Mouse (Mus musculus): ENCODE measurements at regions not wholly inside any gene's neighbourhood (a gene's known extent, or its start where the extent isn't known, plus 50 kb on each side); places are given as distances from the start of the nearest gene placed in this dataset.

- DNase-seq (ENCODE audit: low spot score in 2 of 2): no peak
Observed at GRCm38 (mm10) chr7:115378836-115379235, 635.3 kb downstream of the Insc start.

- no peak for DNase-seq (ENCODE audit: low spot score in 2 of 2)
Observed at GRCm38 (mm10) chr7:115379600-115379999, 636.1 kb downstream of the Insc start.

DNA sequence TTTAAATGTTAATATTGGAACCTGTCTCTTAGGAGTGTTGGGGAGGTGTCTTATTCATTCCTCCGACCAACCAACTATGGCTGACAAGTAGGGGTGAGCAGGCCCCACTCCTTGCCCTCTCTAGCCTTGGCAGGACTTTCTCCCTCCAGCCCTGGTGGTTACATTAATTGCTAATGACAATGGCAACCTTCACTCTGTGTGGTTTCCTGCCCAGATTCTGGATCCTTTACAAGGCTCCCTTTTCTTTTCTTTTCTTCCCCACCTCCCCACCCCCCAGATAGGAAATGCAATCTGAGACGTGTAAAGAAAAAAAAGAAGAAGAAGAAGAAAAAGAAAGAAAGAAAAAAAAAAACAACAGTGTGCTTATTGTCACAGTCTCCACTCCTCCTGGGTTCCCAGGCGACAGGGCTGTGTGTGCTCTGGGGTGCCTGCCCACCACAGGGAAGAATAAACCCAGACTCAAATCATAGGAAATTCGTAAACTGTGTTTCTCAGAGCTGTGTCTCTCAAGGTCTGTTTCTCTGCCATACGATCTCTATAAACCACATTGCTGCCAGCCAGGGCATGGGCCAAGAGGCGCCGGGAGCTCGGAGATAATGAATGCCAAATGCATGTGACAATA, 637.6 kb downstream of the Insc start:
- no peak for DNase-seq (ENCODE audit: low spot score in 2 of 2)

DNA sequence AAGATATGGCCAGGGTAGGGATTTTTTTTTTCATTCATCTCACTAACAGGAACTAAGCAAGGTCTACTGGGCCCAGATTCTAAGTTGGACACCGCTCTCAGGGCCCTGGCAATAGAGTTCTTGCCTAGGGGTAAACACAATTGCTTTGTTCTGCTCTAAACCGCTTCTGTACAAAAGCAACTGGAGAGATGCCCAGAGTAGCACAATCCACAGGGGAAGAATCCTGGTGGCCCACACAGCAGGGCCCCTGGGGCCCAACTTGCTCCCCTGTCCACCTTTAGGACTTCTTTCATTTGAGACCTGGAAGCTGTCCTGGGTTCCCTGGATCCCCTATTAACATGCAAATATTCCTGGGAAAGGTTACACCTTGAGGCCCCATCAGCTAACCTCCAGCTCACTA, 639.4 kb downstream of the Insc start:
- DNase-seq (ENCODE audit: low spot score in 2 of 2): no peak

- no peak for DNase-seq (ENCODE audit: low spot score in 2 of 2)
Observed at GRCm38 (mm10) chr7:115388874-115389273, 645.4 kb downstream of the Insc start.

GRCm38 (mm10) chr7:115392520-115392919, 646.1 kb downstream of the Sox6 start:
- DNase-seq (ENCODE audit: low spot score in 2 of 2): no peak

- no peak for DNase-seq (ENCODE audit: low spot score in 2 of 2)
Observed at GRCm38 (mm10) chr7:115398202-115398601, 640.4 kb downstream of the Sox6 start.

DNA sequence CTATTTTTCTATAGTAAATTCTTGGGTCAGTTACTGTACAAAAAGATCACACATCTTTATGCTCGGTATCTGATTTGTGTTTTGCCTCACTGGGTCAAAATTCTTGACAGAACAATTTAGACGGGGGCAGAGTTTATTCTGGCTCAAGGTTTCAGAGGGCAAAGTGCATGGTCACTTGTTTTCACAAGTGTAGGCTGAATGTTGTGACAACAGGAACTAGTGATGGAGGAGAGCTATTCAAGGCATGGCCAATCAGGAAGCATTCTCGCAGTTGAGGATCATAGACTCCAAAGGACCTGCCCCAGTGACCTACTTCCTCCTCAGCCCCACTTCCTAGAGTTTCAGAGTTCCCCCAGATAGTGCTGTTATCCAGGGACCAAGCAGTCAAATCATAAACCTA, 639.1 kb downstream of the Sox6 start:
- DNase-seq (ENCODE audit: low spot score in 2 of 2): no peak

GRCm38 (mm10) chr7:115407889-115408288, 630.7 kb downstream of the Sox6 start:
- no peak for DNase-seq (ENCODE audit: low spot score in 2 of 2)

- no peak for DNase-seq (ENCODE audit: low spot score in 2 of 2)
Observed at GRCm38 (mm10) chr7:115408915-115409314, 629.7 kb downstream of the Sox6 start.

DNA sequence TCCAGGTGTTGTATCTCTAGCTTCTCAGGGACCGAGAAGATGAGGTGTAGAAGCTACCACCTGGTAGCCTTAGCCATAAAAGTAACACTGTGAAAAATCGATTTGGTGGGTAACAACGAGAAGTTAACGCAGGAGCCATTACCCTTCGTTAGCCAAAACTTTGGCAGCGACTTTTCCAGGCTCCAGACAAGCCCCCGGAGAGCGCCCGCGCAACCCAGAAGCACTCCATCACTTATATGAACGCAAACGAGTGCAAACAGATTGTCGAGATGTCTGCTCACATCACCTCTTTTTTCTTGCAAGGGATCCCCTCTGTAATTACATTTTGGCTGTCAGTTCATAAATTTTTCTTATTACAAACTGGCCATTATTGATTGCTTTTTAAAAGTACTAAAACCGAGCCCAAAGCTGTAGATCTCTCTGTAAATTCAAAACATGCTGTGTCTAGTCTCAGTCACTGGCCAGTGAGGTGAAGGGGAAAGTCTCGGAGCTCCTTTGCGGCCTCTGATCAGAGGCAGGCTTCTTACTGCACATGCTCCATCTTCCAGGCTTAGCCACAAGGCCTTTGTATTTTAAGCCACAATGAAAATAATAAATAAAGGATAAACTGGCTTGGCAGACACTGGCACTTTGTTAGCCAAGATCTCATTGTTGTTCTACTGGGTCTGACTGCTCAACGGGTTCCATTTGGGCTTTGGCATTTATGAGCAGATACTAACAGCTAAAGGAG, 627.9 kb downstream of the Sox6 start:
- DNase-seq (ENCODE audit: low spot score in 2 of 2): no peak

DNA sequence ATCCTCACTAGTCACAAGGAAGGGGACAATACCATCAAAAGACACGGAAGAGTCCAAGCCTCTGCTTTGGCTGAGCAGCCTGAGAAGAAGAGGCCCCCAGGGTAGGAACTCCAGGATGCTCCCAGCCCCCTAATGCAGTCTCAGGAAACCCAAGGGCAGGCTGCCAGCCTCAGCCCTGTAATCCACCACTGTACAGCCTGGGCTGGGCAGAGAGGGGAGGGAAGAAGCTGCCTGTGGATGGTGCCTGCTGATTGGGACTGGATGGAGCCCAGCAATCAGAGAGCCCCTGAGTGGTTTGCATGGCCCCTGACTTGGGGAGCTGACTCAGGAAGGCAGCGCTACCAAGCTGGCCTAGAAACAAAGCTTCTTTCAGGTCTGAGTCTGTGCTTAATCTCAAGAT, 627.1 kb downstream of the Sox6 start:
- no peak for DNase-seq (ENCODE audit: low spot score in 2 of 2)

DNA sequence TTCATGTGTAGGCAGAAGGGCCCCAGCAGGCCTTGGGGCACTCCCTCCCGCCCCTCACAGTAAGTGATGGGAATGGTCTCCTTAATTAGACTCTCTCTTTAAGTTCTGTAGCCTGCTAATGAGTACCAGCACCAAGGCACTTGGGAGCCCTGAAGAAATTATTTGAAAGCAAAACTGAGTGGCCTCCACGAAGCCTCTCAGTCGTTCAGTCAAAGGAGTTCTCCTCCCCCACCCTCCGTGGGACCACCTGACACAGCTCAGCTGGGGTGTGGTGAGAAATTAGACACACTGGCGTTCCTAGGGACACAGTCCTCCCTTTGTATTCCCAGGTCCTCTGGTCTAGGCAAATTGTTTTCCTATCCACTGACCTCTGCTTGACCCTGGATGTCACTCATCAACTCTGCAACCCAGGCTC, 623.4 kb downstream of the Sox6 start:
- DNase-seq (ENCODE audit: low spot score in 2 of 2): no peak

Measured in spleen, postnatal 14 days (tissue).